Mouse (Mus musculus) MEL (cell line): ENCODE measurements around the gene Dop1b. TPM values are rescaled to one million over a fixed set of nuclear protein-coding genes. Genes with fewer than 3 reads are reported as not detected.

Experiments used
- DNase-seq: peaks from one replicate; pipeline ENCODE4 v3.0.0; 2011; ENCODE audit warnings: low read depth, low spot score
- H3K27ac ChIP-seq: 2 replicates; pipeline ENCODE4 v1.5.1; 2012; ENCODE audit warnings: low read depth, mild to moderate bottlenecking, control low read depth, low read length, moderate library complexity; ENCODE audit not compliant: control insufficient read depth
- H3K27me3 ChIP-seq, 2 experiments: fragments of 150-350 bp in 1 of 2; sonication (generic) in 1 of 2; 2 replicates each; pipeline ENCODE4 v1.6.1; 2012; ENCODE audit warnings: low read length in 2 of 2, mild to moderate bottlenecking in 2 of 2, improper control_type of control experiment in 1 of 2, moderate library complexity in 1 of 2; ENCODE audit not compliant: insufficient read depth in 2 of 2, control insufficient read depth in 1 of 2
- H3K36me3 ChIP-seq, 2 experiments: 2 replicates each; pipeline ENCODE4 v1.6.1; 2012 to 2014; ENCODE audit warnings: low read length in 2 of 2, improper control_type of control experiment in 1 of 2, inconsistent platforms in 1 of 2, mild to moderate bottlenecking in 1 of 2; ENCODE audit not compliant: insufficient read depth in 2 of 2, control insufficient read depth in 1 of 2
- H3K4me1 ChIP-seq, 2 experiments: fragments of 150-350 bp in 1 of 2; sonication (generic) in 1 of 2; 2 replicates each; pipeline ENCODE4 v1.6.1; 2012; ENCODE audit warnings: low read length in 2 of 2, improper control_type of control experiment in 1 of 2, mild to moderate bottlenecking in 1 of 2; ENCODE audit not compliant: insufficient read depth in 2 of 2, control insufficient read depth in 1 of 2
- H3K4me3 ChIP-seq, 2 experiments: fragments of 150-350 bp in 1 of 2; sonication (generic) in 1 of 2; 2 replicates each; pipeline ENCODE4 v1.5.1; 2012; ENCODE audit warnings: low read depth in 2 of 2, low read length in 2 of 2, mild to moderate bottlenecking in 2 of 2, moderate library complexity in 2 of 2, control low read depth in 1 of 2, improper control_type of control experiment in 1 of 2; ENCODE audit not compliant: control insufficient read depth in 1 of 2, insufficient read depth in 1 of 2
- H3K79me2 ChIP-seq: 2 replicates; pipeline ENCODE4 v1.6.1; 2012; ENCODE audit warnings: mild to moderate bottlenecking, low read length, moderate library complexity; ENCODE audit not compliant: control insufficient read depth, poor library complexity, insufficient read depth
- H3K9ac ChIP-seq: 2 replicates; pipeline ENCODE4 v1.6.1; 2012; ENCODE audit warnings: low read depth, mild to moderate bottlenecking, control low read depth, low read length, moderate library complexity; ENCODE audit not compliant: control insufficient read depth, poor library complexity, severe bottlenecking
- H3K9me3 ChIP-seq: fragments of 150-350 bp; sonication (generic); replicated peaks from 2 replicates; pipeline ENCODE4 v1.6.1; 2012; ENCODE audit warnings: mild to moderate bottlenecking, low read length, improper control_type of control experiment, moderate library complexity; ENCODE audit not compliant: insufficient read depth
- BHLHE40 ChIP-seq: IDR thresholded peaks from 2 replicates; pipeline ENCODE4 v1.6.1; 2012; ENCODE audit warnings: low read depth, mild to moderate bottlenecking, inconsistent platforms, low read length, improper control_type of control experiment, borderline replicate concordance
- EP300 ChIP-seq, 2 experiments: IDR thresholded peaks; 2 replicates each; pipeline ENCODE4 v1.6.1; 2011; ENCODE audit warnings: improper control_type of control experiment in 2 of 2, low read length in 2 of 2, low read depth in 1 of 2, mild to moderate bottlenecking in 1 of 2
- ETS1 ChIP-seq: IDR thresholded peaks from 2 replicates; pipeline ENCODE4 v1.6.1; 2012; ENCODE audit warnings: low read depth, mild to moderate bottlenecking, inconsistent platforms, low read length, improper control_type of control experiment, moderate library complexity
- GABPA ChIP-seq: IDR thresholded peaks from 2 replicates; pipeline ENCODE4 v1.6.1; 2012; ENCODE audit warnings: low read depth, mild to moderate bottlenecking, inconsistent platforms, low read length, improper control_type of control experiment, moderate library complexity
- GATA1 ChIP-seq: IDR thresholded peaks from 2 replicates; pipeline ENCODE4 v1.6.1; 2011; ENCODE audit warnings: low read depth, low read length, improper control_type of control experiment
- HCFC1 ChIP-seq: IDR thresholded peaks from 2 replicates; pipeline ENCODE4 v1.6.1; 2012; ENCODE audit warnings: low read depth, mild to moderate bottlenecking, inconsistent platforms, low read length, improper control_type of control experiment, moderate library complexity
- KAT2A ChIP-seq: conservative IDR thresholded peaks from 2 replicates; pipeline ENCODE4 v1.6.1; 2012; ENCODE audit warnings: low read depth, low read length, improper control_type of control experiment, inconsistent platforms
- MAFK ChIP-seq: IDR thresholded peaks from 2 replicates; pipeline ENCODE4 v1.6.1; 2011; ENCODE audit warnings: low read depth, mild to moderate bottlenecking, low read length, improper control_type of control experiment, borderline replicate concordance
- MAZ ChIP-seq: IDR thresholded peaks from 2 replicates; pipeline ENCODE4 v1.6.1; 2012; ENCODE audit warnings: low read depth, mild to moderate bottlenecking, inconsistent platforms, low read length, improper control_type of control experiment
- MXI1 ChIP-seq: IDR thresholded peaks from 2 replicates; pipeline ENCODE4 v1.6.1; 2011; ENCODE audit warnings: mild to moderate bottlenecking, low read depth, low read length, improper control_type of control experiment
- MYB ChIP-seq: IDR thresholded peaks from 2 replicates; pipeline ENCODE4 v1.6.1; 2011; ENCODE audit warnings: mild to moderate bottlenecking, low read depth, low read length, improper control_type of control experiment
- NELFE ChIP-seq: IDR thresholded peaks from 2 replicates; pipeline ENCODE4 v1.6.1; 2011; ENCODE audit warnings: low read depth, low read length, improper control_type of control experiment
- POLR2AphosphoS2 ChIP-seq: IDR thresholded peaks from 2 replicates; pipeline ENCODE4 v1.6.1; 2011; ENCODE audit warnings: low read length, improper control_type of control experiment
- RCOR1 ChIP-seq: IDR thresholded peaks from 2 replicates; pipeline ENCODE4 v1.6.1; 2012; ENCODE audit warnings: low read depth, mild to moderate bottlenecking, inconsistent platforms, low read length, improper control_type of control experiment
- SIN3A ChIP-seq: IDR thresholded peaks from 2 replicates; pipeline ENCODE4 v1.6.1; 2012; ENCODE audit warnings: low read length, improper control_type of control experiment, inconsistent platforms
- SMC3 ChIP-seq: IDR thresholded peaks from 2 replicates; pipeline ENCODE4 v1.6.1; 2011; ENCODE audit warnings: low read depth, low read length, improper control_type of control experiment
- TAL1 ChIP-seq: IDR thresholded peaks from 2 replicates; pipeline ENCODE4 v1.6.1; 2012; ENCODE audit warnings: mild to moderate bottlenecking, inconsistent platforms, low read length, moderate library complexity, mixed read lengths
- TBP ChIP-seq: IDR thresholded peaks from 2 replicates; pipeline ENCODE4 v1.8.0; 2011; ENCODE audit warnings: low read depth, low read length, improper control_type of control experiment
- TCF12 ChIP-seq: IDR thresholded peaks from 2 replicates; pipeline ENCODE4 v1.6.1; 2014; ENCODE audit warnings: low read depth, mild to moderate bottlenecking, inconsistent platforms, low read length, improper control_type of control experiment, moderate library complexity
- USF2 ChIP-seq, 2 experiments: IDR thresholded peaks; 2 replicates each; pipeline ENCODE4 v1.6.1; 2011 to 2012; ENCODE audit warnings: improper control_type of control experiment in 2 of 2, low read length in 2 of 2, borderline replicate concordance in 1 of 2, inconsistent platforms in 1 of 2, low read depth in 1 of 2, mild to moderate bottlenecking in 1 of 2; ENCODE audit not compliant: insufficient read depth in 1 of 2
- ZC3H11A ChIP-seq: IDR thresholded peaks from 2 replicates; pipeline ENCODE4 v1.6.1; 2012; ENCODE audit warnings: low read depth, mild to moderate bottlenecking, inconsistent platforms, low read length, improper control_type of control experiment
- ZNF384 ChIP-seq: IDR thresholded peaks from 2 replicates; pipeline ENCODE4 v1.6.1; 2012; ENCODE audit warnings: low read depth, mild to moderate bottlenecking, inconsistent platforms, low read length, improper control_type of control experiment
- polyA plus RNA-seq, 2 experiments: library from polyadenylated mRNA; stranded (reverse) in 1 of 2; unstranded in 1 of 2; fragments of >175 nt in 1 of 2; fragments of >200 nt in 1 of 2; gene quantifications; 2 replicates each; pipeline versions ENCODE4 v1.2.1 to v1.2.4; 2012; ENCODE audit warnings: low replicate concordance in 2 of 2, low read depth in 1 of 2; ENCODE audit not compliant: insufficient read length in 2 of 2, insufficient read depth in 1 of 2, missing spikeins in 1 of 2
- total RNA-seq: library from RNA; depleted of rRNA; stranded (reverse); fragments of 300-350 nt; gene quantifications from 2 replicates; pipeline ENCODE4 v1.2.3, GENCODE M21; 2012

The Dop1b gene
- total and polyA plus RNA-seq, 3 experiments = 5.8 to 11.3 TPM; not detected in 1

- Histone ChIP-seq H3K4me1 (peaks cover 10 to 16% of the 10 kb centered on the region in 2 experiments; a peak in 3 of 4 replicates), H3K79me2 (no peaks in the 10 kb centered on the region), H3K9ac (no peak overlapping the region), H3K4me3 (no peak overlapping the region), H3K36me3 (peaks cover 0 to 13% of the 10 kb centered on the region in 2 experiments; a peak in 2 of 4 replicates), H3K27me3 (no peaks in the 10 kb centered on the region), H3K9me3 (no peaks in the 10 kb centered on the region), H3K27ac (no peak overlapping the region)
- TF ChIP-seq SMC3 = no peak
- no peak for TF ChIP-seq ZC3H11A
- TF ChIP-seq GATA1 = no peak
- no peak for TF ChIP-seq HCFC1
- TF ChIP-seq MAFK = no peak
- TF ChIP-seq MAZ = no peak
- no peak for TF ChIP-seq POLR2AphosphoS2
- no peak for TF ChIP-seq TAL1
- TF ChIP-seq MYB = no peak
- no peak for TF ChIP-seq ZNF384
- DNase-seq = no peak
Observed at GRCm38 (mm10) chr16:93769621-93770020, 57.9 kb downstream of the Dop1b start.

DNA sequence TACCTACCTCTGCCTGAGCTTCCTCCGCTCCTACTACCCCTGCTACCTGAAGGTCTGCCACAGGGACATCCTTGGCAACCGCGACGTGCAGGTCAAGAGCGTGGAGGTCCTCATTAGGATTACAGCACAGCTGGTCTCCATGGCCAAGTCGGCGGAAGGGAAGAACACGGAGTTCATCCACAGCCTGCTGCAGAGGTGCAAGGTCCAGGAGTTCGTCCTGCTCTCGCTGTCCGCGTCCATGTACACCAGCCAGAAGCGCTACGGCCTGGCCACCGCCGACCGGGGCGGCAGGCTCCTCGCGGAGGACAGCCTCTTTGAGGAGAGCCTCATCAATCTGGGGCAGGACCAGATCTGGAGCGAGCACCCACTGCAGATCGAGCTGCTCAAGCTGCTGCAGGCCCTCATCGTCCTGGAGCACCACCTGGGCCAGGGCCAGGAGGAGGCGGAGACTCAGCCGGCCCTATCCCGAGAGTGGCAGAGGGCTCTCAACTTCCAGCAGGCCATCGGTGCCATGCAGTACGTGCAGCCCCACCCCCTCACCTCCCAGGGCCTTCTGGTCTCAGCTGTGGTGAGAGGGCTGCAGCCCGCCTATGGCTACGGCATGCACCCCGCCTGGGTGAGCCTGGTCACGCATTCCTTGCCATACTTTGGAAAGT, 58.7 kb downstream of the Dop1b start:
- Histone ChIP-seq H3K4me1 (peaks cover 17 to 23% of the 10 kb centered on the region in 2 experiments), H3K36me3 (peaks cover 0 to 20% of the 10 kb centered on the region in 2 experiments; a peak in 2 of 4 replicates), H3K4me3 (no peak overlapping the region), H3K27ac (no peak overlapping the region), H3K9me3 (no peaks in the 10 kb centered on the region), H3K27me3 (no peaks in the 10 kb centered on the region)
- no peak for DNase-seq
- TF ChIP-seq MAZ (no peak), POLR2AphosphoS2 (no peak), SMC3 (no peak), MXI1 (no peak), GABPA (no peak), TCF12 (no peak)
- TF ChIP-seq, all 39 proteins: peak for 0
- Histone ChIP-seq H3K79me2 (no peaks in the 10 kb centered on the region), H3K9ac (no peak overlapping the region)

DNA sequence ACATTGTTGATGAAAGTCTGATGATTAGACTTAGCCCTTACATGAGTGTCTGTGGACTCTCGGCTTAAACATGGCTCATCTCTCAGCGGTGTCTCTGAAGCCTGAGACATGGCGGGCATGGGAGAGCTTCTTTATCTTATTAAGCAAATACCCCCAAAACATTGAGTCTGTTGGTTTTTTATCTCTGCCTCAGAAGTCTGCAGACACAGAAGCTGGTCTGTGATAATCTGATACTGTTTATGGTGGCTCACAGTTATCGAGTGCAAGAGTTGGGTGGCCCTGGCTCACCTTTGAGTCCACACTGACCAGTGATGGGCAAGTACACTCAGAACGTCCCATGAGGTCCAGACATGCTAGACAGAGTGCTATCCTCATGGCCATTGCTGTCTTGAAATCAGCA, 63.0 kb downstream of the Dop1b start:
- Histone ChIP-seq H3K27me3 (no peaks in the 10 kb centered on the region), H3K27ac (peak overlapping the region; percentile 41), H3K9ac (no peak overlapping the region), H3K4me1 (peaks cover 19 to 39% of the 10 kb centered on the region in 2 experiments), H3K36me3 (peaks cover 0 to 23% of the 10 kb centered on the region in 2 experiments; a peak in 2 of 4 replicates), H3K4me3 (no peak overlapping the region), H3K79me2 (no peaks in the 10 kb centered on the region), H3K9me3 (no peaks in the 10 kb centered on the region)
- peak; percentile 98 for TF ChIP-seq GATA1
- TF ChIP-seq ETS1 = peak; percentile 84
- TF ChIP-seq MAFK = peak; percentile 59; the same call in 1 of the 2 replicates
- peak; percentile 89; the same call in 1 of the 2 replicates for TF ChIP-seq RCOR1
- TF ChIP-seq TBP = peak; percentile 26; the same call in 1 of the 2 replicates
- peak; percentile 86 for TF ChIP-seq TAL1
- no peak for TF ChIP-seq KAT2A
- TF ChIP-seq MYB = peak; percentile 70; the same call in 1 of the 2 replicates
- no peak for TF ChIP-seq SMC3
- peak; percentile 97 to 98 for TF ChIP-seq EP300 (IDR thresholded peaks at IDR 0.05; ENCODE audit: low read depth in 1 of 2, low read length in 2 of 2)
- peak; percentile 99 for TF ChIP-seq TCF12
- peak; percentile 59 for TF ChIP-seq BHLHE40
- TF ChIP-seq MAZ = 0 out of 2 replicates have a peak, but pooled peaks have one; percentile 65
- peak; percentile 75 for TF ChIP-seq SIN3A
- TF ChIP-seq NELFE = no peak
- TF ChIP-seq USF2 (IDR thresholded peaks at IDR 0.05; ENCODE audit: borderline replicate concordance in 1 of 2, insufficient read depth in 1 of 2, low read depth in 1 of 2, low read length in 2 of 2) = no peak
- DNase-seq = peak; percentile 65
